Mouse (Mus musculus) MEL (cell line): ENCODE results near the gene Adam12.

Experiments
- CTCF ChIP-seq, 3 experiments: IDR thresholded peaks in 2 of 3; conservative IDR thresholded peaks in 1 of 3; 2 replicates each; pipeline ENCODE4 v1.5.1; 2011 to 2012; ENCODE audit warnings: low read length in 3 of 3, low read depth in 2 of 3, mild to moderate bottlenecking in 2 of 3, improper control_type of control experiment in 1 of 3, inconsistent platforms in 1 of 3, mixed read lengths in 1 of 3, moderate library complexity in 1 of 3; ENCODE audit not compliant: control insufficient read depth in 1 of 3, insufficient read depth in 1 of 3, poor library complexity in 1 of 3, severe bottlenecking in 1 of 3
- MAZ ChIP-seq: IDR thresholded peaks from 2 replicates; pipeline ENCODE4 v1.6.1; 2012; ENCODE audit warnings: low read depth, mild to moderate bottlenecking, inconsistent platforms, low read length, improper control_type of control experiment
- NRF1 ChIP-seq: IDR thresholded peaks from 2 replicates; pipeline ENCODE4 v1.6.1; 2014; ENCODE audit warnings: low read depth, mild to moderate bottlenecking, inconsistent platforms, low read length, improper control_type of control experiment, moderate library complexity; ENCODE audit not compliant: poor library complexity, insufficient read depth, severe bottlenecking
- SIN3A ChIP-seq: IDR thresholded peaks from 2 replicates; pipeline ENCODE4 v1.6.1; 2012; ENCODE audit warnings: low read length, improper control_type of control experiment, inconsistent platforms
- USF2 ChIP-seq, 2 experiments: IDR thresholded peaks; 2 replicates each; pipeline ENCODE4 v1.6.1; 2011 to 2012; ENCODE audit warnings: improper control_type of control experiment in 2 of 2, low read length in 2 of 2, borderline replicate concordance in 1 of 2, inconsistent platforms in 1 of 2, low read depth in 1 of 2, mild to moderate bottlenecking in 1 of 2; ENCODE audit not compliant: insufficient read depth in 1 of 2

GRCm38 (mm10) chr7:134139291-134139949 lies 92.5 kb downstream of the Adam12 start:
- TF ChIP-seq USF2 (IDR thresholded peaks at IDR 0.05; ENCODE audit: borderline replicate concordance in 1 of 2, insufficient read depth in 1 of 2, low read depth in 1 of 2, low read length in 2 of 2), result no peak
- no peak for TF ChIP-seq MAZ
- TF ChIP-seq SIN3A, result no peak
- no peak for TF ChIP-seq NRF1
- TF ChIP-seq CTCF (IDR thresholded peaks at IDR 0.05 in 2 of 3, conservative IDR thresholded peaks at IDR 0.05 in 1 of 3; ENCODE audit: control insufficient read depth in 1 of 3, insufficient read depth in 1 of 3, low read depth in 2 of 3, low read length in 3 of 3, poor library complexity in 1 of 3, severe bottlenecking in 1 of 3), result no peak
